Mouse (Mus musculus): ENCODE measurements around the gene Hmcn2. TPM values are rescaled to one million over a fixed set of nuclear protein-coding genes. Genes with fewer than 3 reads are reported as not detected.

Hmcn2 gene
- polyA plus RNA-seq, 1 experiment from 2014 or later = not detected

- no peak overlapping the region for H3K27ac ChIP-seq
- 94% methylated on average over 15 of the region's 15 CpGs for WGBS (ENCODE audit: missing documents)
- H3K79me2 ChIP-seq (ENCODE audit: inconsistent target) = no peaks in the 10 kb centered on the region
- no peak overlapping the region for H3K4me3 ChIP-seq (ENCODE audit: inconsistent target)
- no peaks in the 10 kb centered on the region for H3K36me3 ChIP-seq (ENCODE audit: inconsistent target)
Observed at GRCm38 (mm10) chr2:31502616-31503522, 188.7 kb downstream of the Hmcn2 start.

- Histone ChIP-seq H3K4me3 (ENCODE audit: inconsistent target) (no peak overlapping the region), H3K36me3 (ENCODE audit: inconsistent target) (no peaks in the 10 kb centered on the region), H3K27ac (no peak overlapping the region), H3K79me2 (ENCODE audit: inconsistent target) (no peaks in the 10 kb centered on the region)
- WGBS (ENCODE audit: missing documents) = 94% methylated on average over 11 of the region's 11 CpGs
Observed at GRCm38 (mm10) chr2:31505472-31505871, 191.3 kb downstream of the Hmcn2 start.

GRCm38 (mm10) chr2:31508851-31509250 is 194.6 kb downstream of the Hmcn2 start:
- WGBS (ENCODE audit: missing documents) = 98% methylated on average over 6 of the region's 6 CpGs

More at GRCm38 (mm10) chr2:31508851-31509250, 194.6 kb downstream of the Hmcn2 start:
- Histone ChIP-seq H3K36me3 (ENCODE audit: inconsistent target) (0 out of 2 replicates have a peak, but pooled peaks cover under 1% of the 10 kb centered on the region), H3K4me3 (ENCODE audit: inconsistent target) (no peak overlapping the region), H3K27ac (no peak overlapping the region), H3K79me2 (ENCODE audit: inconsistent target) (no peaks in the 10 kb centered on the region)

Other genes starting within 250 kb of the Hmcn2 start
- 77.2 to 118 TPM (median 110 TPM) in 3 replicates for gene Fnbp1, start 172.4 kb upstream of the Hmcn2 start, polyA plus RNA-seq (2018)
- gene Gpr107, start 162.1 kb upstream of the Hmcn2 start, polyA plus RNA-seq (2018) = 44.0 to 60.9 TPM (median 45.0 TPM) in 3 replicates
- gene Ncs1, start 68.6 kb upstream of the Hmcn2 start, polyA plus RNA-seq (2018) = 0.25 to 2.7 TPM (median 0.34 TPM) in 3 replicates
- 5.0 to 11.7 TPM (median 8.6 TPM) in 3 replicates for gene Ass1, start 155.8 kb downstream of the Hmcn2 start, polyA plus RNA-seq (2018)

Measured in macrophage (primary cell).